Mouse (Mus musculus): Measurements from ENCODE around the gene 4930519P11Rik. TPM values are rescaled to one million over a fixed set of nuclear protein-coding genes. Genes with fewer than 3 reads are reported as not detected.

The 4930519P11Rik gene
- total and polyA plus RNA-seq, 3 experiments = not detected

DNA sequence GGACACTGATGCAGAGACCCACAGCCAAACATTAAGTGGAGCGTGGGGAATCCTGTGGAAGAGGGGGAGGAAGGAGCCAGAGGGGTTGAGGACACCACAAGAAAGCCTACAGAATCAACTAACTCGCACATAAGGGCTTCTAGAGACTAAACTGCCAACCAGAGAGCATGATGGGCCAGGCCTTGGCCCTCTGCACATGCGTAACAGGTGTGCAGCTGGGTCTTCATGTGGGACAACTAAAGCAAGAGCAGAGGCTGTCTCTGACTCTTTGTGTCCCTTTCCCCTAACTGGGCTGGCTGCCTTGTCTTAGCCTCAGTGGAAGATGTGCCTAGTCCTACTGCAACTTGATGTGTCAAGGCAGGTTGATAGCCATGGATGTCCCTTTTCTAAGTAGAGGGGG, 3.8 kb upstream of the 4930519P11Rik start:
- TF ChIP-seq RAD21 (IDR thresholded peaks at IDR 0.05; ENCODE audit: low read depth, low read length) (no peak), ZC3H11A (IDR thresholded peaks at IDR 0.05; ENCODE audit: low read depth, low read length) (no peak), NRF1 (IDR thresholded peaks at IDR 0.05; ENCODE audit: low read depth, low read length) (no peak), TCF12 (IDR thresholded peaks at IDR 0.05; ENCODE audit: low read depth, low read length) (no peak), CHD2 (IDR thresholded peaks at IDR 0.05; ENCODE audit: low read length) (no peak), HCFC1 (IDR thresholded peaks at IDR 0.05; ENCODE audit: low read depth, low read length) (no peak), MXI1 (IDR thresholded peaks at IDR 0.05; ENCODE audit: low read depth, low read length) (no peak), EP300 (IDR thresholded peaks at IDR 0.05; ENCODE audit: low read length) (no peak), JUN (IDR thresholded peaks at IDR 0.05; ENCODE audit: insufficient read depth, low read depth, low read length) (no peak), RCOR1 (conservative IDR thresholded peaks at IDR 0.05; ENCODE audit: low read depth, low read length) (no peak), MEF2A (IDR thresholded peaks at IDR 0.05; ENCODE audit: borderline replicate concordance, low read depth, low read length) (no peak)
- Histone ChIP-seq H3K4me1 (ENCODE audit: control insufficient read depth in 1 of 2, insufficient read depth in 2 of 2) (peaks cover 0 to 8% of the 10 kb centered on the region in 2 experiments; a peak in 3 of 4 replicates), H3K4me2 (ENCODE audit: insufficient read depth, low read depth, poor library complexity, severe bottlenecking) (no peak overlapping the region), H3K4me3 (replicated peaks in 1 of 3; ENCODE audit: low read depth in 2 of 3, low read length in 2 of 3, poor library complexity in 1 of 3) (no peak overlapping the region), H3K9me3 (replicated peaks; ENCODE audit: low read length) (no peaks in the 10 kb centered on the region), H3K27me3 (replicated peaks) (no peaks in the 10 kb centered on the region), H3K36me3 (replicated peaks in 1 of 2; ENCODE audit: control insufficient read depth in 1 of 2, insufficient read depth in 1 of 2, low read length in 1 of 2) (peaks cover 0 to 4% of the 10 kb centered on the region in 2 experiments), H3K79me2 (replicated peaks; ENCODE audit: control insufficient read depth, extremely low read depth, insufficient read depth, poor library complexity, severe bottlenecking) (no peaks in the 10 kb centered on the region), H3K9ac (ENCODE audit: insufficient read depth, low read depth) (no peak overlapping the region), H3K27ac (ENCODE audit: insufficient read depth, low read depth) (no peak overlapping the region)
- in situ Hi-C loops (cut with MboI; ENCODE audit: low pct_ligation_motif_present, low pct_unique_long_range_greater_than_20kb, low sequenced_read_pairs) = no loop called here
- dilution Hi-C loops (cut with MboI; ENCODE audit: extremely low pct_ligation_motif_present, extremely low pct_unique_long_range_greater_than_20kb, low sequenced_read_pairs) = no loop called here
- DNase-seq (ENCODE audit: extremely low read depth) = no peak

DNA sequence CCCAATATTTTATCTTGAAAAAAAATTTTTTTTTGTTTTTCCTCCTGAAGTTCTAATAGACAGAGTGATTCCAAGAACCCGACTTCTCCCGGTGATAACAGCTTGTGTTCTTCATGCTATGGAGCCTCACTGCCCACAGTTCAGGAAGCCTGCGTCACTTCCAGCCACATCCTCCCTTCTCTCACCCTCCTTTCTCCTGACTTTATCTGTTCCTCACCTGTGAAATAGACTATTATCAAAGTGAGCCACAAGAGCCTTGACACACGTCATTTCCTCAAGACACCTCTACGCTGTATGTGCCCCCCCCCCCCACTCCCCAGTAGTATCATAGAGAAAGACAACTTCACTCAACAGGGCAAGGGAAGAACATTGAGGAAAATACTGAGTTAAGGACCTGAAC, 2.4 kb upstream of the 4930519P11Rik start:
- in situ Hi-C loops (cut with MboI; ENCODE audit: low pct_ligation_motif_present, low pct_unique_long_range_greater_than_20kb, low sequenced_read_pairs) (no loop called here), dilution Hi-C loops (cut with MboI; ENCODE audit: extremely low pct_ligation_motif_present, extremely low pct_unique_long_range_greater_than_20kb, low sequenced_read_pairs) (no loop called here)
- H3K4me2 ChIP-seq (ENCODE audit: insufficient read depth, low read depth, poor library complexity, severe bottlenecking) = no peak overlapping the region
- H3K4me1 ChIP-seq (ENCODE audit: control insufficient read depth in 1 of 2, insufficient read depth in 2 of 2) = peaks cover 0 to 9% of the 10 kb centered on the region in 2 experiments; a peak in 3 of 4 replicates
- no peak overlapping the region for H3K27ac ChIP-seq (ENCODE audit: insufficient read depth, low read depth)
- no peak overlapping the region for H3K4me3 ChIP-seq (replicated peaks in 1 of 3; ENCODE audit: low read depth in 2 of 3, low read length in 2 of 3, poor library complexity in 1 of 3)
- DNase-seq (ENCODE audit: extremely low read depth) = no peak
- no peaks in the 10 kb centered on the region for H3K36me3 ChIP-seq (replicated peaks in 1 of 2; ENCODE audit: control insufficient read depth in 1 of 2, insufficient read depth in 1 of 2, low read length in 1 of 2)
- H3K9me3 ChIP-seq (replicated peaks; ENCODE audit: low read length) = no peaks in the 10 kb centered on the region
- TF ChIP-seq RAD21 (IDR thresholded peaks at IDR 0.05; ENCODE audit: low read depth, low read length) = no peak
- H3K9ac ChIP-seq (ENCODE audit: insufficient read depth, low read depth) = no peak overlapping the region
- no peaks in the 10 kb centered on the region for H3K27me3 ChIP-seq (replicated peaks)
- no peaks in the 10 kb centered on the region for H3K79me2 ChIP-seq (replicated peaks; ENCODE audit: control insufficient read depth, extremely low read depth, insufficient read depth, poor library complexity, severe bottlenecking)

DNA sequence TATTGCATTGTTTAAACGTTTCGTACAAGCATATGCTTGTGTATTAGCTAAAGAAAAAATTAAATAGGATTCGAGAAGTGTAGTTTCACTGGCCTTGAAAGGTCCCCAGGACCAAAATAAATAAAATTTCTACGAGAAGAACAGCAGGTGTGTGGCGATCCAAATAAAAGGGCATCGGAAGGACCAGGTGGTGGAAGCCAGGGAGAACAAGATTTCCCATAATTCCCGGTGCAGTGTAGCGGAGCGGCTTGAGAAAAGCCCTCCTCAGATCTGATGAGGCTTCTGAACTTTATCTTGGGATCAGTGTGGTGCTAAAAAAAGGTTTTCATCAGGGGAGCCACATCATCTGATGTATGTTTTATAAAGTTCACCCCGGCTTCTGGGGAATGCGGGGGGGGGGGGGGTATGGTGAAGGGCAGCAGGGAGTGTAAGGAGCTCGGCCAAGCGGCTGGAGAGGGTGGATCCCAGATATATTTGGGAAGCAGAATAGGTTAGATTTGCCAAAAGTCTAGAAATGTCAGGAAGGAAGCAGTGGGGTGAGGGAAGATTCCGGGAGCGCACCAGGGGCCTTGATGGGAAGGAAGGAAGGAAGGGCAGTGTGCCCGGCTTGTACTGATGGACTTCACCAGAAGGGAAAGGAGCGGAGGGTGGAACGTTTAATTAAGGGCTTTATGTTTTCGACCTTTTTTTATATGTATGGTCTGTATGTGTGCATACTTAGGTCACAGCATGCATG, 1.8 kb upstream of the 4930519P11Rik start:
- no peak for DNase-seq (ENCODE audit: extremely low read depth)
- Histone ChIP-seq H3K27ac (ENCODE audit: insufficient read depth, low read depth) (no peak overlapping the region), H3K4me1 (ENCODE audit: control insufficient read depth in 1 of 2, insufficient read depth in 2 of 2) (peaks cover 0 to 9% of the 10 kb centered on the region in 2 experiments; a peak in 3 of 4 replicates)

More for the DNA sequence above, 1.8 kb upstream of the 4930519P11Rik start:
- no peak overlapping the region for H3K4me2 ChIP-seq (ENCODE audit: insufficient read depth, low read depth, poor library complexity, severe bottlenecking)
- H3K9ac ChIP-seq (ENCODE audit: insufficient read depth, low read depth) = no peak overlapping the region
- in situ Hi-C loops (cut with MboI; ENCODE audit: low pct_ligation_motif_present, low pct_unique_long_range_greater_than_20kb, low sequenced_read_pairs) (no loop called here), dilution Hi-C loops (cut with MboI; ENCODE audit: extremely low pct_ligation_motif_present, extremely low pct_unique_long_range_greater_than_20kb, low sequenced_read_pairs) (no loop called here)
- no peaks in the 10 kb centered on the region for H3K9me3 ChIP-seq (replicated peaks; ENCODE audit: low read length)
- no peaks in the 10 kb centered on the region for H3K36me3 ChIP-seq (replicated peaks in 1 of 2; ENCODE audit: control insufficient read depth in 1 of 2, insufficient read depth in 1 of 2, low read length in 1 of 2)
- TF ChIP-seq IRF4 (IDR thresholded peaks at IDR 0.05; ENCODE audit: low read depth, low read length) (no peak), MXI1 (IDR thresholded peaks at IDR 0.05; ENCODE audit: low read depth, low read length) (no peak), PAX5 (IDR thresholded peaks at IDR 0.05; ENCODE audit: low read length) (no peak), ZC3H11A (IDR thresholded peaks at IDR 0.05; ENCODE audit: low read depth, low read length) (no peak), CHD2 (IDR thresholded peaks at IDR 0.05; ENCODE audit: low read length) (no peak)
- H3K27me3 ChIP-seq (replicated peaks) = no peaks in the 10 kb centered on the region
- H3K4me3 ChIP-seq (replicated peaks in 1 of 3; ENCODE audit: low read depth in 2 of 3, low read length in 2 of 3, poor library complexity in 1 of 3) = no peak overlapping the region
- H3K79me2 ChIP-seq (replicated peaks; ENCODE audit: control insufficient read depth, extremely low read depth, insufficient read depth, poor library complexity, severe bottlenecking) = no peaks in the 10 kb centered on the region
